Mouse (Mus musculus) small intestine, adult 2 months (tissue): ENCODE data around the gene Prss30.

Source experiments
- CTCF ChIP-seq: fragments of 200-500 bp; IDR thresholded peaks from 2 replicates; pipeline ENCODE4 v1.5.1; 2012; ENCODE audit warnings: low read depth, mild to moderate bottlenecking, control low read depth, inconsistent platforms, low read length, moderate library complexity, mixed read lengths; ENCODE audit not compliant: insufficient replicate concordance, insufficient read length; ENCODE audit errors: extremely low read depth
- POLR2A ChIP-seq: fragments of 200-500 bp; IDR thresholded peaks from 2 replicates; pipeline ENCODE4 v1.6.1; 2012; ENCODE audit warnings: low read depth, mild to moderate bottlenecking, control low read depth, inconsistent platforms, low read length, moderate library complexity

DNA sequence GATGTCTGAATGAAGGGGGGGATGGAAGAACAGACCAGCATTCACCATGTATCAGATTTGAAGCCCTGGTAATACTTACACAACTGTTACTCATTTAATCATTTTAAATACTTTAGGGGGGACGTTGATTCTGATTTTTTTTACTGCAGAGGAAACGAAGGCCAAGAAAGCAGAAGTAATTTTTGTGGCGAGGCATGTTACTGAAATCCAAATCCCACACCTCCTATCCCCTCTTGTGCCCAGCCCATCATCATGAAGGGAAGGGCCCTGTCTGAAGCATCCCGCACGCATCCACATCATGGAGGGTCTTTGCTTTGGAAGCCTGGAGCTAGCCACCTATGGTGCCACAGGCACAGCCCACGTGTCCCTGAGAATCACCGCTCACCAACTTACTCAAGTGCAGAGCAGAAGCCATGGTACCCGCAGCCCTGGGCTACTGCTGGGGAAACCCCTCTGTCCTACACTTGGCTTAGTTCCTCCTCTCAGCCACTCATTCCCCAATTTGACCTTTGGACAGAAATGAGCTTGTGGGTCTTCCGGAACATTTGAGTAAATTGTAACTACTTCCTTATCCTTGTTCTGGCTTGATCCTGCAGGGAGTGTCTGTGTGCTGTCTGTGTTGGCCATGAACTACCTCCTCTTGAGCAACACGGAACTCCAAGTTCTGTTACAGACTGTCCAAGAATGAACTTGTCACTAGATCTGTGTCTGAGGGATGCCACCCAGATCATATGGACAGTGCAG lies 13.5 kb downstream of the Prss30 start:
- TF ChIP-seq POLR2A (no peak), CTCF (no peak)
